Mouse (Mus musculus) embryonic fibroblast, embryonic 13.5 days (primary cell): ENCODE results near the gene Nudt17.

Experiments used
- CTCF ChIP-seq: IDR thresholded peaks from 2 replicates; pipeline ENCODE4 v1.5.1; 2011; ENCODE audit warnings: mild to moderate bottlenecking, control low read depth, low read length, moderate library complexity, borderline replicate concordance; ENCODE audit not compliant: insufficient read depth
- POLR2A ChIP-seq: IDR thresholded peaks from 2 replicates; pipeline ENCODE4 v1.6.1; 2011; ENCODE audit warnings: low read depth, mild to moderate bottlenecking, control low read depth, low read length, moderate library complexity

DNA sequence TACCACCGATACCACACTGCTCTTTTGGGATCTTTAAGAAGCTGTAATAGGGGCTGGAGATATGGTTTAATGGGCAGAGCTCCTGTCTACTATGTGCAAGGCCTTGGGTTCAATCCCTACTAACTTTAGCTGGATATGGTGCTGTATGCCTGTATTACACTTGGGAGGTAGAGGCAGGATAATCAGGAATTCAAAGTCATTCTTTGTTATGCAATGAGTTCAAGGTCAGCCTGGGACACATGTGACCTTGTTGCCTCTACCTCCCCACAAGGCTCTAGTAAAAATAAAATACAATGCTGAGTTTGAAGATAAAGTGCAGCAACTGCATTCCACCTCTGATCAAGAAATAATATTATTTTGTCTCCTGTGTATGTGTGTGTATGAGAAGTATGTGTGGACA lies 25.6 kb upstream of the Nudt17 start:
- TF ChIP-seq POLR2A (no peak), CTCF (no peak)
